Mouse (Mus musculus) spleen, postnatal 10 days (tissue): ENCODE results near the gene Nol7.
A peak's percentile ranks its signal among the peaks of the same experiment; 100 is the strongest.

Source experiments
- DNase-seq, 2 experiments: peaks; one replicate each; pipeline ENCODE4 v3.0.0; 2021 to 2022; ENCODE audit warnings: low spot score in 2 of 2

Gene Nol7

DNA sequence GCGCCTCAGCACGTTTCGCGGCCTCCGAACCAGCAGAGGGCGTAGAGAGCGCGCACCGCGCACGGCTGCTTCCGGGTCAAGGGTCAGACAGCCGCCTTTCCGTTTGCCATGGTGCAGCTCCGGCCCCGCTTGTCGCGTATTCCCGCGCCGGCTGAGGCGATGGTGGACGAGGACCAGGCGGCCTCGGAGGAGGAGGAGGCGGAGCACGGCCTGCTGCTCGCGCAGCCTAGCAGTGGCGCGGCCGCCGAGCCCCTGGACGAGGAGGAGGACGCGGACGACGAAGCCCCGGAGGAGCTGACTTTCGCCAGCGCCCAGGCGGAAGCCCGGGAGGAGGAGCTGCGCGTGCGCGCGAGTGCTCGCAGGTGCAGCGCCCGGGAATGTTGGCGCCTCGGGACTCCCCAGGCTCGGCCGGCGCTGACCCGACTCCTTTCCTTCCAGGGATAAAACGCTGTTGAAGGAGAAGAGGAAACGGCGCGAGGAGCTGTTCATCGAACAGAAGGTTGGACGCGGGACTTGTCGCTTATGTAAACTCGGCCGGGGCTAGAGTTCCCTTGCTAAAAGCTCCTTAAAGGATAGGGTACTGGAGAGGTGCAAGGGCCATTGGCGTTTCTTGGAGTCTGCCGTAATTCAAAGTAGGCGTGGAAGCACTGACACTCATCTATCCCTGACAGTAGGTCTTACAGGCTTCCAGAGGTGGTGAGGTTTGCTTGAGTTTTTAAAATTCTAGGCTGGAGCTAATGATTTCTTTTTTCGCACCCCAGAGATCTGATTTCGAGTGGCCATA is at the start of gene Nol7:
Gene Nol7, plus strand, starts transcription at position 94 of the 784 bp plus-strand sequence.
- peak; percentile 97 for DNase-seq

GRCm38 (mm10) chr13:43349376-43349775 is 48.8 kb upstream of the Nol7 start:
- no peak for DNase-seq

DNA sequence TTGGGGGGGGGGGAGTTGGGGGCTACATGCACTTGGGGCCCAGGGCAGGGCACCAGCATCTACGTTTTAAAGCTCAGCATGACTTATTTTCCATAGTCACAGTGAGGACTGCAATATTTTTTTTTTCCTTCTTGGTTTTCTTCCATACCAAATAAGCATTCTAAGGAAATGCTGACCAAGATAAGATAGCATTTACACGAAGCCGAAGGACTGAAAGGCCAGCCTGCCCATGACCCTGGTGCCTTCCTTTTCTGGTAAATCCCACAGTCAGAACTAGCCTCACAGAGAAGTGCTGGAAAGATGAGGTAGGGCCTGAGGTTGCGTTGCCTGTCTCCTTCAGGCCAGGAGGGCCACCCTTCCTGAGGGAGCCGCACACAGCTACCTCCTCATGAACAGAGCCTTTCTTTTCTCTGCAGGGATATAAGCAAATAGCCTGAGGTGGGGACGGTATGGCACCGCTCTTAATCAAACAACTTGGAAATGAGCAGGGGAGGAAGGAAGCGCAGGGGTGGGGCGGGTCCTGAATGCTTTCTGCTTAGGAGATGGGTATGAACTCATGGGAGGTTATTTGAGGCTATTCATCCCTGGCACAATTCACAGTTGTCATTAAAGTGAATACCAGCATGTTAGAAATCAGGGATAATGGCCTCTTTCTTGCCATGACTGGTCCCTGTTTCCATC is 47.6 kb upstream of the Nol7 start:
- no peak for DNase-seq

DNA sequence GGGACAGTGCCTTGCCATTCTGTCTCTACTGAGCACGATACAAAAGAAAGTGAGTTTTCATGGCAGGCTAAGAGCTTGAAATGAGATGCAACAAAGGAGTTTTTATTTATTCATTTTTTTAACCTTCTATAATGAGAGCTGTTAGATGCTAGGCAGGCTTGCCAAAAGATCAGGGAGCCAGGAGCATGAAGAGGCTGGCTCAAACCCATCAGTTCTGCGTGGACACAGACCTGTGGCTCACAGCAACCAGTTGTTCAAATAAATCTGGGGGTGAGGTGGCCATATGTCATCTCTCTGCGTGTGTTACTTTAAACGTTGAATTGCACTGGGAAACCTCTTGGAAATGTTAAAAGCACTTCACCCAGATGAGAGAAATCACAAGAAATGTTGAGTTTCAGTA is 44.8 kb upstream of the Nol7 start:
- DNase-seq: no peak

- DNase-seq: no peak
These were observed 43.8 kb upstream of the Nol7 start for GRCm38 (mm10) chr13:43354362-43354761.

GRCm38 (mm10) chr13:43356346-43357125 is 41.7 kb upstream of the Nol7 start:
- no peak for DNase-seq

DNA sequence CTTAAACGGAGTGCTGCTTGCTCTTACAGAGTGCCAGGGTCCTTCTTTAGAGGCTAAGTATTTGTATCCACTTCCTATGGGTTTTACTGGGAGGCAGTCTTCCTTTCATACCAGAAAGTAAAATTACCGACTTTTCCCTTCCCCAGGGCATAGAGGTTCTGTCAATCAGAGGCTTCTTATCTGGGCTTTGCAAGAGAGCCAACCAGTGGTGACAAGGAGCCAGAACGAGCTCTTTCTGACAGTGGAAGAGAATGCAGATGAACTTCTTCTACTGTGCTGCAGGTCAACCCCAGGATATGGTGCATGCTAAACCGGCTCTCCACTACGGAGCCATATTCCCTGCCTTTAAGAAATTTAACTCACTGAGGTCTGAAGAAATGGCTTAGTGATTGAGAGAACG is 37.7 kb upstream of the Nol7 start:
- DNase-seq: no peak

- DNase-seq: no peak
These were observed 35.8 kb upstream of the Nol7 start for GRCm38 (mm10) chr13:43362353-43362752.

- peak; percentile 79 to 91 for DNase-seq
These were observed 33.0 kb upstream of the Nol7 start, which contains the start of gene Sirt5 for GRCm38 (mm10) chr13:43364985-43365824. Gene Sirt5 (plus strand): TSS chr13:43365496.

DNA sequence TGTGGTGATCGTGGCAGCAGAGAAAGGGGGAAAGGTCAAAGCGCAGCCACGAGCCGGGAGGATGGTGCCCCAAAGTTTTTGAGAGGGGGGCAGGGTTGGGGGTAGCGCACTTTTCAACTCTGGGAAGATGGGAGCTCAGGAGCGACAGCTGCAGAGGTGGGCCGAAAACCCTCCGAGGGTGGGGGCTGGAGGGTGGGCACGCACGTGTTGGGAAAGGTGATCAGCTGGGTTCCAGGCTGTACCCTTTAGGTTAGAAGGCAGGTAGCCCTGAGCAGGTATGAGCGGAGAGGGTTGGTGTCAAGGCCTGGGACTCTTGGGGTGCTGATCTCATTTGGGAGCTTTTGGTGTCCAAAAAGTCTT is 32.4 kb upstream of the Nol7 start:
- peak in 1 of 2 experiments; percentile 6 for DNase-seq

- DNase-seq: no peak
These were observed 28.1 kb upstream of the Nol7 start for GRCm38 (mm10) chr13:43370063-43370462.

DNA sequence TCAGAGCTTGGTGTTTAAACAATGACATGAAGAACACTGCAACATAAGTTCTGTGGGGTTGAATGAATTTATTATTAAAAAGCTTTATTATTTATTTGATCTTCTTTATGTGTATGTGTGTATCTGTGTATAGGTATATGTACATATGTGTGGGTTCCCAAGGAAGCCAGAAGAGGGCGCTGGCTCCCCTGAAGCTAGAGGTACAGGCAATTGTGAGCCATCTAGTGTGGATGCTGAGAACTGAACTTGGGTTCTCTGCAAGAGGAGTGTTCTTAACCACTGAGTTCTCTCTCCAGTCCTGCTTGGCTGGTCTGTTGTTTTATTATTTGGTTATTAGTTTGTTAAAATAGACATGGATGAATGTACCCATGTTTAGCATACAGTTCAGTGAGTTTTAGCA is 25.3 kb upstream of the Nol7 start:
- no peak for DNase-seq

DNA sequence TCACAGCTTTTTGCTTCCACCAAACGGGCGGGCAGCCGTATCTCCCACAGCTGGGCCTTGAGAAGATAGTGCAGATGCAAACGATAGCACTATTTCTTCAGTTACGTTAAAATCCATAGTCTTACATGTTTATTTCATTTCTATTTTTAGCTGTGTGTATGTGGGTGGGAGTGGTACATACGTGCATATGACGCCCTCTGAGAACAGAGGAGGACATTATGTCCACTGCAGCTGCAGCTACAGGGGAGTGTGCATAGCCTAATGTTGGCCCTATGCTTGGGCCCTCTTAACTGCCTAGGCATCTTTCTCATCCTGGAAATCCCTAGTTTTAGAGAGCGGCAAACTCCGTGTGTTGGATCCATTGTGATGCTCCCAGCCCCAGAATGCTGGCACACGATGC is 24.0 kb upstream of the Nol7 start:
- DNase-seq: no peak

- DNase-seq: no peak
These were observed 23.2 kb upstream of the Nol7 start for GRCm38 (mm10) chr13:43374918-43375432.

- DNase-seq: no peak
These were observed 18.2 kb upstream of the Nol7 start for GRCm38 (mm10) chr13:43379989-43380388.

DNA sequence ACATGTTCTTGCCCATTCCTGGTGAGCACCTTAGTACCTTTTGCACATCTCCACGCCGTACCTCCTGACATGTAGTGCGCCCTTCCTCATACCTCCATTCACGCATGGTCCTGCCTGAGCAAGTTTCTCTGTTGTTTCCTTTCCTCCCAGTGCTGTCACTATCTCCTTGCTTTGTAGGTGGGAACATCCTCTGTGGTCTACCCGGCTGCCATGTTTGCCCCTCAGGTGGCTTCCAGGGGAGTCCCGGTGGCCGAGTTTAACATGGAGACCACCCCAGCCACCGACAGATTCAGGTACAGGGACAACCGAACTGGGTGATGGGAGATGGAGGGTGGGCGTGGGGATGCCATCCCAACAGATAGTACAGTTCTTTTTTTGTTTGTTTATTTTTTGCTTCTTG is 12.9 kb upstream of the Nol7 start:
- DNase-seq: no peak

GRCm38 (mm10) chr13:43397700-43398296 is 392 bp upstream of the Nol7 start:
- no peak for DNase-seq

DNA sequence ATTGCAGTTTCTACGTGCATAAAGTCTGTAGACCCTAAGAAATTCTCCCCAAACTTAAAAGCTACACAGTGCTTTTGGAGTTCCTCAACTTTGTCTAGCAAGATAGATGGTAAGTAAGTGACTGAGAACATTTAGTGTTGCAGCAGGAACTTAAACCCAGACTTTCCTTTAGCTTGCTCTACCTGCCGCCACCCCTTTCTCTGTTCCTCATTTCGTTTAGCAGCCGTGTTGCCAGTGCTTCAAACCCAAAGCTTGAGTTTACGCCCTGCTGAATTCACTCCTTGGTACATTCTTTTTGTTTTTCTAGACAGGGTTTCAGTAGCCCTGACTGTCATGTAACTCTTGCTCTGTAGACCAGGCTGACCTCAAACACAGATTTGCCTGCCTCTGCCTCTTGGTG is 1.4 kb downstream of the Nol7 start:
- DNase-seq: peak in 1 of 2 experiments; percentile 48

GRCm38 (mm10) chr13:43412311-43412710 is 14.1 kb downstream of the Nol7 start:
- DNase-seq: no peak

GRCm38 (mm10) chr13:43413611-43414010 is 15.4 kb downstream of the Nol7 start:
- DNase-seq: no peak

- DNase-seq: no peak
These were observed 17.1 kb downstream of the Nol7 start for GRCm38 (mm10) chr13:43415249-43415648.
